Mouse (Mus musculus) bone marrow macrophage, adult 2 months (primary cell): ENCODE data around the gene Tecpr1.

Source experiments
- CTCF ChIP-seq: IDR thresholded peaks from 2 replicates; pipeline ENCODE4 v1.5.1; 2012; ENCODE audit warnings: low read depth, mild to moderate bottlenecking, low read length, moderate library complexity
- POLR2A ChIP-seq: IDR thresholded peaks from 2 replicates; pipeline ENCODE4 v1.6.1; 2012; ENCODE audit warnings: mild to moderate bottlenecking, low read depth, low read length, borderline replicate concordance

GRCm38 (mm10) chr5:144183248-144183559 is 40.2 kb downstream of the Tecpr1 start:
- TF ChIP-seq POLR2A: no peak
- no peak for TF ChIP-seq CTCF
